Mouse (Mus musculus): ENCODE data around the gene Gm44511. TPM values are rescaled to one million over a fixed set of nuclear protein-coding genes. Genes with fewer than 3 reads are reported as not detected.
A peak's percentile ranks its signal among the peaks of the same experiment; 100 is the strongest.
"Not testable (repeated sequence)": the region's sequence is repeated elsewhere in the genome, so short reads cannot be mapped to it uniquely, and the experiment has no call there.

The Gm44511 gene
- total RNA-seq, 2 experiments from 2014 or later: 3.8 TPM; not detected in 1

- no peak for ATAC-seq (replicated peaks; ENCODE audit: low FRiP score, poor library complexity, severe bottlenecking)
Observed at GRCm38 (mm10) chr6:128842356-128842944, 16.3 kb upstream of the Gm44511 start.

DNA sequence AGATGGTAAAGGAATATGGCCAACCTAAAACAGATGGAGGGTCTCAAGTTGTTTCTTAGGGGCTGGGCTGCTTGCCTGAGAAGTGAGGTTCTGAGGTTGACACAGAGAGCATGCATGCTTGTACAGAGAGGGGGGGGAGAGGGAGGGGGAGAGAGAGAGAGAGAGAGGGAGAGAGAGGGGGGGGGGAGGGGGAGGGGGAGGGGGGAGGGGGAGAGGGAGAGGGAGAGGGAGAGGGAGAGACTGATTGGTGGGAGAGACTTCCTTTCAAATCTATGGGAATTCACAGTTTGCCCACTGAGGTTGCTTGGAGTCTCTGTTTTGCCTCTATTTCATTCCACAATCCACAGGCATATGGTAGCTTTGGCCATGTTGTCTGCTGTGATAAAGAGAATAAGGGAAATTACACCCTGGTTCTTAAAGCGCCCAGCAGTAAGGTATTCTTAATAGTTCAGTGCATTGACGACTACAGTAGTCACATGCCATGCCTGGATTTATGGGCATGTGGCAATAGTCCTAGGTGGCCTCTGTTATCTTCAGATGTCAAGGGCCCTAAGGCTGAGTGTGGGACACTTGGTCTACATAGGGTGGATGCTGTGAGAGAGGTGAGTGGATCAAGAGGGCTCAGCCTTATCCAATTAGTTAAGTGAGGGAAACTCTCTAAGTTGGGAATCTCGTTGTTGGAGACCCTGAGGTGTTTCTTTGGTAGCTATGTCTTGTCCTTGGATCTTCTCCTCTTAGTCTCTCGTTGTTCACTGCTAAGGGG is 15.4 kb upstream of the Gm44511 start:
- ATAC-seq (replicated peaks; ENCODE audit: low FRiP score, poor library complexity, severe bottlenecking): no peak

GRCm38 (mm10) chr6:128840669-128841068 is 14.6 kb upstream of the Gm44511 start:
- not testable (repeated sequence) for ATAC-seq (replicated peaks; ENCODE audit: low FRiP score, poor library complexity, severe bottlenecking)

GRCm38 (mm10) chr6:128839921-128840320 is 13.8 kb upstream of the Gm44511 start:
- ATAC-seq (replicated peaks; ENCODE audit: low FRiP score, poor library complexity, severe bottlenecking): no peak

GRCm38 (mm10) chr6:128839266-128839771 is 13.2 kb upstream of the Gm44511 start:
- peak; percentile 79 for ATAC-seq (replicated peaks; ENCODE audit: low FRiP score, poor library complexity, severe bottlenecking)

DNA sequence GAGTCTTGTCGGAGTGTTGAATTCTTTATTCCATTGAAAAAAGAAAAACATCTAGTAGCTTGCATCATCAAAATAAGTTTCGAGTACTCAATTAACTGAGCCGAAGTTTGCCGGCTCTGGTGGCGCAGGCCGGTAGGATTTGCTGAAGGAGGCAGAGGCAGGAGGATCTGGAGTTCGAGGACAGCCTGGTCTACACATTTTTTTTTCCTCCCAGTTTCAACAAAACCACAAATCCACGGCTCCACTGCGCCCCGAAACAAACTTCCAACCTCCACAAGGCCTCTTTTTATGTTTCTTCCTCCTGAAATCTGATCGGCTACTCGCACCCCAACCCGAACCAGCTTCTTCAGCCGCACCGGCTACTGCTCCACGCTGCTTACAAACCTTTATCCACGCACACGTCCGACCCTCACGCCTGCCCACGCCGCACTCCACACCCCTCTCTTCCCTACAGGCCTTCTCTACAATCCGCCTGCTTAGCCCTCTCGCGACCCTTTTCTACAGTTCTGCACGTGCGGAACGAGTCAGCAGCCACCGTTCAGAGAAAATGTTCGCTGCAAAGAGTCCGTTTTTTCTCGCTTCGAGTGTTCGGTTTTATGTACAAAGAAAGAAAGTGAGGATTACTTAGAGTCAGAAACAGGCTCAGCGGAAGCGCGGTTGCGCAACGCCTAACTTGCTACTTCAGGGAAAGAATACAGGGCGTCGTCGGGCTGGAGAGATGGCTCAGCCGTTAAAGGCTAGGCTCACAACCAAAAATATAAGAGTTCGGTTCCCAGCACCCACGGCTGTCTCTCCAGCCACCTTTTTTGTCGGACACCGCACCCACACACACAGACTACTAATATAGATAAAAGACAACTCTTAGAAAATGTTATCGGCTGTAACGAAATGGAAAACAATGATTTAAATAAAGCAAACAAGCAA is 12.5 kb upstream of the Gm44511 start:
- ATAC-seq (replicated peaks; ENCODE audit: low FRiP score, poor library complexity, severe bottlenecking): peak; percentile 51

- no peak for ATAC-seq (replicated peaks; ENCODE audit: low FRiP score, poor library complexity, severe bottlenecking)
Observed at GRCm38 (mm10) chr6:128837454-128838341, 11.6 kb upstream of the Gm44511 start.

DNA sequence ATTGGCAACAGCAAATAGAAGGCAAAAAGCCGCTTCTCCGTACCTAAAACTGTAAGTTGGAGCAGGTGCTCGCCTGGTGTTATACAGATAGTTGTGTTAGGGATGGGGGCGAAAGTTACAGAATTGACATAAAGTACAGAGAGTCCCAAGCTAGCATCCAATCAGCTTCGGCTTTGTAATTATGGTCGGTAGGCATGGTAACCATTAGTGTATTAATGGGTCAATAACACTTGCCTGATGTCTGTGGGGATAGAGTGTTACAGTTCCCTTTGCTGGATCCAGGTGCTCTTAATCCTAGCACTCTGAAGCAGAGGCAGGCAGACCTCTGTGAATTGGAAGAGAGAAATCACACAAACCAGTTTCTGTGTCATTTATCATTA is 10.8 kb upstream of the Gm44511 start:
- ATAC-seq (replicated peaks; ENCODE audit: low FRiP score, poor library complexity, severe bottlenecking): no peak

GRCm38 (mm10) chr6:128836191-128836954 is 10.3 kb upstream of the Gm44511 start:
- no peak for ATAC-seq (replicated peaks; ENCODE audit: low FRiP score, poor library complexity, severe bottlenecking)

GRCm38 (mm10) chr6:128835571-128835970 is 9.5 kb upstream of the Gm44511 start:
- no peak for ATAC-seq (replicated peaks; ENCODE audit: low FRiP score, poor library complexity, severe bottlenecking)

GRCm38 (mm10) chr6:128833046-128833445 is 6.9 kb upstream of the Gm44511 start:
- ATAC-seq (replicated peaks; ENCODE audit: low FRiP score, poor library complexity, severe bottlenecking): no peak

GRCm38 (mm10) chr6:128829837-128830236 is 3.7 kb upstream of the Gm44511 start:
- no peak for ATAC-seq (replicated peaks; ENCODE audit: low FRiP score, poor library complexity, severe bottlenecking)

GRCm38 (mm10) chr6:128826781-128827180 is 666 bp upstream of the Gm44511 start:
- ATAC-seq (replicated peaks; ENCODE audit: low FRiP score, poor library complexity, severe bottlenecking): no peak

- ATAC-seq (replicated peaks; ENCODE audit: low FRiP score, poor library complexity, severe bottlenecking): no peak
Observed at GRCm38 (mm10) chr6:128818083-128818802, 7.9 kb downstream of the Gm44511 start.

DNA sequence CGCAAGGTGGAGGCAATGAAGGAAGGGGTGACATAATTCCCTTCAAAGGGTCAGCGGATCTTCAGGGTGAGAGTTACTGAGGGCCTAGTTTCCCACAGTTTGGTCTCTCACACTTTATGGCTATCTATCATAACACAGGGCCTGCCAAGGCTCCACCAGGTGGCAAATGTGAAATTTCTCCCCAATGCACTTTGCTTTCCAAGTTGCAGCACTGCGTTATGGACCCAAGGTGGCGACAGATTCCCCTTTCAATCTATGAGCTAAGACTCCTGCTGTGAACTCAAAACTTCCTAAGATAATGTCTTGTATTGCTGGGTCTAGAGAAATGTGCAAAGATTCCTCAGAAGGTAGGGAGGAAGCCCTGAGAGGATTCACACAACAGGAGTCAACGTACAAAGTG is 17.6 kb downstream of the Gm44511 start:
- no peak for ATAC-seq (replicated peaks; ENCODE audit: low FRiP score, poor library complexity, severe bottlenecking)

DNA sequence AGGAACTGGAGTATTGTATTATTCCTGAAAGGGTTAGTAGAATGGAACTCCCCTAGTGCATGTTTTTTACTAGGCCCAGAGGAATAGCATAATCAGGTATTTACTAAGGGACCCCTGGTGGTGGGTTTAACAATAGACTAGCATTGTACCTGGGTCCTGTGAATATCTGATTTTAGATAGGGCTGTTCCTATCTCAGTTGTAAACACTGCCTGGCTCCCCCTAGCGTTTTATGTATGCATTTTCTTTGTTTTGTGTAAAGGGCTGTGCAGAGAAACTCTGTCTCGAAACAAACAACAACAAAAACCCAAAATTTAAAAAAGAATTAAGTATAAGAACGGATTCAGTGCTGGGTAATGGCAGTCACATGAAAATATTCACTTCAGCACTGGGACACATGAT is 19.1 kb downstream of the Gm44511 start:
- ATAC-seq (replicated peaks; ENCODE audit: low FRiP score, poor library complexity, severe bottlenecking): no peak

DNA sequence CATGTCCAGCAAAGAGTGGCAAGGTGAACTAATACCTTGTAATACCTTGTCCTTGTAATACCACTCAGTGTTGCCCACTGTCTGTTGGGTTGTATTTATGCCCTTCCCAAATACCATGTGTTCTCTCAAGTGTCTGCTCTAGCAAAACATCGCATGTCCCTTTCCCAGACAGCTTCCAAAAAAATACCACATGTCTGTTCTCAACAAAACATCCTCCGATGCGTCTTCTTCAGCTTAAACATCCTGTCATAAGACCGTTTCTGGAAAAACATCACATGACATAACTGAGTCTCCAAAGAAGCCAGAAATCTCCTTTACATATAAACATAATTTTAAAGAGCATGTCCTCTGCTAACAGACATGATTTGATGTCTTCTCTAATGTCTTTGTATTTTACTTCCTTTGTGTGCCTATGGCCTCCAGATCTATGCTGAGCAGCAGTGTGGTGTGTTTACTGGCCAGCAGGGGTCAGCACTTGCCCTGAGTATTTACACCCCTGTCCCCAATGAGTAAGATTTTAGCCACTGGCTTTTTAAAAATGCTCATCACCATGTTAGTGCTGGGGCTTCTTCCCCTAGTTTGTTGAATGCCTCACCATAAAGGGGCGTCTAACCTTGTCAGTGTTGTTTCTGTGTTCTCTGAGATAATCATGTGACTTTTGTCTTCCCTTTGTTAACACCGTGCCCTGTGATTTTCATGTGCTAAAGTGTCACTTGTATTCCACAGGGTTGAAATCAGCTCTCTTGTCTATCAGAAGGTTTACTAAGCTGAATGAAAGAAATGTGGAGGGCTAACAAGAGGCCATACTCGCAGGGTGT is 21.1 kb downstream of the Gm44511 start:
- ATAC-seq (replicated peaks; ENCODE audit: low FRiP score, poor library complexity, severe bottlenecking): peak; percentile 66; the same call in 1 of the 2 replicates
